Mouse (Mus musculus): Measurements from ENCODE around the gene Dtymk.

DNA sequence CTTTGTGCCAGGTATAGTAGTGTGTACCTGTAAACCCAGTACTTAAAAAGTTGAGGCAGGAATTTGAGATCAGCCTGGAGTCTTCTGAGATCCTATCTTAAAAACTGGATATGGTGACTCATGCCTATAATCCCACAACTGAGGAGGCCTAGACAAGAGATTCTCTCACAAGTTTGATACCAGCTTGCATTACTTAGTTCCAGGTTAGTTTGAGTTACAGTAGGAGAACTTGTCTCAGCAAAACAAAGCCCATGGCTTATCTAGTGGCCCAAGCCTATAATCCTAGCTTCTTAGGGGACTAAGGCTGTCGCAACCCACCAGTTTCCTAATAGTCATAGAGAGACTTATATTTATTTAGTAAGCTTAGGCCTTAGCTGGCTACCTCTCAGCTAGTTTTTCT, 41.7 kb downstream of the Dtymk start:
- TF ChIP-seq FLI1 (IDR thresholded peaks at IDR 0.05; ENCODE audit: low read length) (no peak), GATA1 (IDR thresholded peaks at IDR 0.05; ENCODE audit: borderline replicate concordance, low read length) (no peak)
